10 mouse cellular contexts compared by ENCODE assay signal in genomic region chr5:131277227-131277626, GRCm38 (mm10). TPM values are rescaled to one million over a fixed set of nuclear protein-coding genes. Genes with fewer than 3 reads are reported as not detected.
DNase-seq lines count a peak whose midpoint lies in the region; ATAC-seq lines count a peak whose summit lies in the region.
"Had no signal": no experiment of that assay in that cellular context is flagged by ENCODE, and none has a peak within 500 bp of the region (broad histone marks: within the 10 kb centered on the region; RNA-seq: fewer than 3 reads in every experiment).

No protein-coding gene starts in this region.

- H3K9ac ChIP-seq in midbrain, embryonic 13.5 days (replicated peaks): no peak overlapping the region
- H3K9ac ChIP-seq in midbrain, embryonic 11.5 days (ENCODE audit: low read length): no peak overlapping the region

- H3K4me2 ChIP-seq in midbrain, embryonic 13.5 days (replicated peaks): no peak overlapping the region
- no peak overlapping the region for H3K4me2 ChIP-seq in midbrain, embryonic 11.5 days
- H3K4me2 ChIP-seq: liver, embryonic 11.5 days had no signal

- no peaks in the 10 kb centered on the region for H3K36me3 ChIP-seq in midbrain, embryonic 13.5 days
- no peaks in the 10 kb centered on the region for H3K36me3 ChIP-seq in midbrain, embryonic 11.5 days (ENCODE audit: control insufficient read depth, insufficient read depth, low read length)

- H3K27me3 ChIP-seq in midbrain, embryonic 13.5 days: no peaks in the 10 kb centered on the region
- no peaks in the 10 kb centered on the region for H3K27me3 ChIP-seq in midbrain, embryonic 11.5 days (ENCODE audit: control insufficient read depth, insufficient read depth, low read length)

- DNase-seq in frontal cortex, adult 2 months (ENCODE audit: extremely low spot score in 1 of 2, low spot score in 1 of 2): peak; percentile 50 to 70
- DNase-seq in frontal cortex, postnatal 25 days (ENCODE audit: low spot score in 2 of 2): no peak
- no peak for DNase-seq in midbrain, embryonic 11.5 days (ENCODE audit: low spot score, missing footprints)
- peak; percentile 44 for DNase-seq in left cerebral cortex, adult 11 months (ENCODE audit: low spot score)
- peak; percentile 61 to 65 for DNase-seq in right cerebral cortex, postnatal 36 days (ENCODE audit: low spot score in 2 of 2)
- DNase-seq in cerebellum, adult 11 months: no peak
- DNase-seq in urinary bladder, adult 18-20 months (ENCODE audit: low spot score in 2 of 2): no peak
- DNase-seq: adrenal gland, adult 8-10 months had no signal

- peak overlapping the region; percentile 5; the same call in 1 of the 2 replicates for H3K27ac ChIP-seq in midbrain, embryonic 13.5 days
- no peak overlapping the region for H3K27ac ChIP-seq in midbrain, embryonic 11.5 days (ENCODE audit: low read depth, low read length)

- WGBS in midbrain, embryonic 13.5 days: 82% methylated on average over 7 of the region's 7 CpGs
- 89% methylated on average over 7 of the region's 7 CpGs for WGBS in midbrain, embryonic 11.5 days

- H3K4me1 ChIP-seq in midbrain, embryonic 13.5 days (replicated peaks): no peaks in the 10 kb centered on the region
- no peaks in the 10 kb centered on the region for H3K4me1 ChIP-seq in midbrain, embryonic 11.5 days (ENCODE audit: control insufficient read depth, insufficient read depth, low read length)

- 0 out of 2 replicates have a peak, but pooled peaks cover 3% of the 10 kb centered on the region for H3K9me3 ChIP-seq in midbrain, embryonic 13.5 days
- H3K9me3 ChIP-seq in midbrain, embryonic 11.5 days (ENCODE audit: control insufficient read depth, low read length): no peaks in the 10 kb centered on the region

- H3K4me3 ChIP-seq in midbrain, embryonic 13.5 days (replicated peaks): no peak overlapping the region
- H3K4me3 ChIP-seq in midbrain, embryonic 11.5 days (ENCODE audit: low read depth, low read length): no peak overlapping the region

- ATAC-seq in midbrain, embryonic 13.5 days: no peak
- ATAC-seq in midbrain, embryonic 11.5 days (ENCODE audit: low FRiP score): no peak

RNA-seq across cellular contexts. Expression of gene Galnt17, which starts 31.1 kb away (rescaled TPM):
- polyA plus RNA-seq in frontal cortex, adult 2 months (2012; rRNA removed): 10.0 and 12.4 TPM in 2 replicates
- 4.0 and 5.1 TPM in 2 replicates for polyA plus RNA-seq in midbrain, embryonic 13.5 days (2015; fragmentation: Nextera tagmentation; extraction: Ambion mirVana)
- 0.62 and 0.79 TPM in 2 replicates for polyA plus RNA-seq in midbrain, embryonic 11.5 days (2014; fragmentation: Nextera tagmentation; extraction: Ambion mirVana)

Comparison
In these comparisons a context has a peak if more than half of its experiments do, and no peak if none do; other contexts are left out.
1. DNase-seq: peak in frontal cortex, adult 2 months (2 of 2), left cerebral cortex, adult 11 months (single experiment) and right cerebral cortex, postnatal 36 days (2 of 2); none in frontal cortex, postnatal 25 days (0 of 2), midbrain, embryonic 11.5 days (single experiment), cerebellum, adult 11 months (single experiment) and urinary bladder, adult 18-20 months (0 of 2).